Mouse (Mus musculus) monocyte, adult 2 months (primary cell): ENCODE measurements around the gene Gm20388.

ENCODE experiments used
- DNase-seq, 2 experiments: peaks; one replicate each; pipeline ENCODE4 v3.0.0; 2022; ENCODE audit warnings: low spot score in 2 of 2, low read depth in 1 of 2

Gene Gm20388

GRCm38 (mm10) chr8:122274651-122275391 is 2364.2 kb downstream of the Gm20388 start:
- no peak for DNase-seq

- DNase-seq: no peak
These were observed 2365.7 kb downstream of the Gm20388 start for GRCm38 (mm10) chr8:122276308-122276707.

GRCm38 (mm10) chr8:122277204-122277995 is 2366.8 kb downstream of the Gm20388 start:
- no peak for DNase-seq

GRCm38 (mm10) chr8:122280156-122280555 is 2369.5 kb downstream of the Gm20388 start:
- no peak for DNase-seq

GRCm38 (mm10) chr8:122280588-122281316 is 2370.1 kb downstream of the Gm20388 start:
- DNase-seq: no peak

GRCm38 (mm10) chr8:122281317-122282034 is 2370.8 kb downstream of the Gm20388 start:
- DNase-seq: peak; percentile 96 to 99

GRCm38 (mm10) chr8:122282035-122282358 is 2371.4 kb downstream of the Gm20388 start, which contains the start of gene Zfpm1:
Gene Zfpm1, plus strand, starts transcription at chr8:122282141.
- no peak for DNase-seq

- DNase-seq: no peak
These were observed 2372.1 kb downstream of the Gm20388 start for GRCm38 (mm10) chr8:122282501-122283355.

GRCm38 (mm10) chr8:122283356-122284202 is 2372.9 kb downstream of the Gm20388 start:
- no peak for DNase-seq

- no peak for DNase-seq
These were observed 2373.6 kb downstream of the Gm20388 start for GRCm38 (mm10) chr8:122284203-122284658.

GRCm38 (mm10) chr8:122284659-122285261 is 2374.1 kb downstream of the Gm20388 start:
- no peak for DNase-seq

GRCm38 (mm10) chr8:122285727-122286126 is 2375.1 kb downstream of the Gm20388 start:
- no peak for DNase-seq

GRCm38 (mm10) chr8:122286899-122287298 is 2376.3 kb downstream of the Gm20388 start:
- no peak for DNase-seq

GRCm38 (mm10) chr8:122287742-122288141 is 2377.1 kb downstream of the Gm20388 start:
- DNase-seq: no peak

GRCm38 (mm10) chr8:122288344-122288743 is 2377.7 kb downstream of the Gm20388 start:
- DNase-seq: no peak

GRCm38 (mm10) chr8:122291075-122291474 is 2380.4 kb downstream of the Gm20388 start:
- DNase-seq: no peak

GRCm38 (mm10) chr8:122291549-122291948 is 2380.9 kb downstream of the Gm20388 start:
- DNase-seq: no peak

GRCm38 (mm10) chr8:122293484-122293883 is 2382.8 kb downstream of the Gm20388 start:
- DNase-seq: no peak

GRCm38 (mm10) chr8:122294273-122294683 is 2383.6 kb downstream of the Gm20388 start:
- no peak for DNase-seq
